Mouse (Mus musculus): Measurements from ENCODE around the gene Nt5c2. TPM values are rescaled to one million over a fixed set of nuclear protein-coding genes. Genes with fewer than 3 reads are reported as not detected.

Gene Nt5c2
- polyA plus RNA-seq, 2 experiments, result 32.9 to 67.1 TPM

DNA sequence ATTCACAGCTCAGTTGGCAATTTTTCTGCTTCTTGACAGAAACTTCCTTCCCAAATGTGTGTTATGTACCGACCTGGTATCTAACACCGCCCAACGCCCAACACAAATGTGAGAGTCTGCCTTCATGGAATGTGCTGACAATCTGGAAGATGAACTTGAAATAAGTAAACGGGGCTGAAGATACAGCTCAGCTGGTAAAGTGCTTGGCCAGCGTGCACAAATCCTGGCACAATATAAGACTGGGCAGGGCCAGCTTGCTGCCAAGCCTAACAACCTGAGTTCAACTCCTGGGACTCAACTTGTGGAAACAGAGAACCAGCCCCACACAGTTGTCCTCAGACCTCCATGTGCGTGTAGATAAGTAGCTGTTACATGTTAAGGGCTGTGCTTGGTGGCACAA lies 48.6 kb downstream of the Nt5c2 start:
- ATAC-seq (ENCODE audit: low FRiP score, low read depth) (no peak), DNase-seq (ENCODE audit: low spot score) (no peak)
- 92% methylated on average over 6 of the region's 6 CpGs for WGBS
- Histone ChIP-seq H3K4me2 (replicated peaks; ENCODE audit: low read depth, low read length, severe bottlenecking) (no peak overlapping the region), H3K36me3 (ENCODE audit: control insufficient read depth, insufficient read depth, low read length) (no peaks in the 10 kb centered on the region), H3K9ac (ENCODE audit: low read depth, low read length, severe bottlenecking) (no peak overlapping the region), H3K4me3 (replicated peaks; ENCODE audit: low read length) (no peak overlapping the region), H3K27ac (replicated peaks; ENCODE audit: low read depth, low read length) (no peak overlapping the region), H3K4me1 (ENCODE audit: control insufficient read depth, insufficient read depth, low read length) (peaks cover 3% of the 10 kb centered on the region; the same call in 1 of the 2 replicates), H3K9me3 (ENCODE audit: control insufficient read depth, low read length) (no peaks in the 10 kb centered on the region), H3K27me3 (ENCODE audit: control insufficient read depth, insufficient read depth, low read length) (no peaks in the 10 kb centered on the region)
- no peak for TF ChIP-seq POLR2A (IDR thresholded peaks at IDR 0.05; ENCODE audit: borderline replicate concordance, extremely low read depth, insufficient read depth, insufficient read length)

DNA sequence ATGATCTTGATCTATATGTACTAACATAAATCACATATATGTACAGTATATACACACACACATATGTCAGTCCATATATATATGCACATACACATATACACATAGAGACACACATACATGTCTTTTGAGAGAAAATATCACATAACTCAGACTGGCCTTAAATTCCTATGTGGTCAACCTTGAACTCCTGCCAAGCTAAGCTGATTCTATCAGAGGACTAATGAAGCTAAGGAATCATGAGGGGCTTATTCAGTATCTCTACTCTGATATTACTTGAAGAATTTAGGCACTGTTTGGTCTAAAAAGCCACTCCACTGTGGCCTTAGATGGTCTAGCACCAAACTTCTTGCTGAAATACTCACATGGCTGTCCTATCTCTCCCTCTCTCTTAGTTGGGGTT lies 49.5 kb downstream of the Nt5c2 start:
- peaks cover 7% of the 10 kb centered on the region for H3K4me1 ChIP-seq (ENCODE audit: control insufficient read depth, insufficient read depth, low read length)
- no peak for DNase-seq (ENCODE audit: low spot score)
- H3K9ac ChIP-seq (ENCODE audit: low read depth, low read length, severe bottlenecking), result no peak overlapping the region
- H3K9me3 ChIP-seq (ENCODE audit: control insufficient read depth, low read length), result no peaks in the 10 kb centered on the region
- no peak overlapping the region for H3K27ac ChIP-seq (replicated peaks; ENCODE audit: low read depth, low read length)
- no peaks in the 10 kb centered on the region for H3K27me3 ChIP-seq (ENCODE audit: control insufficient read depth, insufficient read depth, low read length)
- TF ChIP-seq POLR2A (IDR thresholded peaks at IDR 0.05; ENCODE audit: borderline replicate concordance, extremely low read depth, insufficient read depth, insufficient read length), result no peak
- no peak overlapping the region for H3K4me2 ChIP-seq (replicated peaks; ENCODE audit: low read depth, low read length, severe bottlenecking)
- H3K4me3 ChIP-seq (replicated peaks; ENCODE audit: low read length), result no peak overlapping the region
- no peaks in the 10 kb centered on the region for H3K36me3 ChIP-seq (ENCODE audit: control insufficient read depth, insufficient read depth, low read length)
- no peak for ATAC-seq (ENCODE audit: low FRiP score, low read depth)

GRCm38 (mm10) chr19:46964353-46964752 lies 50.6 kb downstream of the Nt5c2 start:
- Histone ChIP-seq H3K27me3 (ENCODE audit: control insufficient read depth, insufficient read depth, low read length) (no peaks in the 10 kb centered on the region), H3K9me3 (ENCODE audit: control insufficient read depth, low read length) (no peaks in the 10 kb centered on the region), H3K4me2 (replicated peaks; ENCODE audit: low read depth, low read length, severe bottlenecking) (no peak overlapping the region), H3K27ac (replicated peaks; ENCODE audit: low read depth, low read length) (no peak overlapping the region), H3K36me3 (ENCODE audit: control insufficient read depth, insufficient read depth, low read length) (no peaks in the 10 kb centered on the region; the same call in 1 of the 2 replicates), H3K4me3 (replicated peaks; ENCODE audit: low read length) (no peak overlapping the region), H3K9ac (ENCODE audit: low read depth, low read length, severe bottlenecking) (no peak overlapping the region), H3K4me1 (ENCODE audit: control insufficient read depth, insufficient read depth, low read length) (peaks cover 17% of the 10 kb centered on the region)
- no peak for TF ChIP-seq POLR2A (IDR thresholded peaks at IDR 0.05; ENCODE audit: borderline replicate concordance, extremely low read depth, insufficient read depth, insufficient read length)
- WGBS, result 55% methylated on average over 9 of the region's 9 CpGs
- no peak for ATAC-seq (ENCODE audit: low FRiP score, low read depth)
- DNase-seq (ENCODE audit: low spot score), result no peak

DNA sequence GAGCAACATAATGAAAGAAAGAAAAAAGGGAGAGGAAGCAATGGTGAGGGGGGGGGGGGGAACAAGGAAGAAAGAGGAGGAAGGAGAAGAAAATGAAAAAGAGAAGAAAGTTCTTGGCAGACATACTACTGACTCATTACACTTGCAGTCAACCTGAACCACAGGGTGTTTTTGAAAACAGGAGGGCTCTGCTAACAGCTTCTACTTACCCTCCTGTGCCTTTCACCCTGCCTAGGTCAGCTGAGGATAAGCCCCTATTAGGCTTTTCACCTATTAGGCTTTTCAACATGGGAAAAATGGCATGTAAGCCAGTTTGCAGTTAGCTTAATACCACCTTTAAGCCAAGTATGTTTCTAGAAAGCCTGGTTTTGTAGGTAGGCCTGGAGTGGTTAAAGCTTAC lies 51.5 kb downstream of the Nt5c2 start:
- H3K9me3 ChIP-seq (ENCODE audit: control insufficient read depth, low read length), result no peaks in the 10 kb centered on the region
- H3K27me3 ChIP-seq (ENCODE audit: control insufficient read depth, insufficient read depth, low read length), result no peaks in the 10 kb centered on the region
- H3K4me3 ChIP-seq (replicated peaks; ENCODE audit: low read length), result no peak overlapping the region
- no peak overlapping the region for H3K27ac ChIP-seq (replicated peaks; ENCODE audit: low read depth, low read length)
- no peak for ATAC-seq (ENCODE audit: low FRiP score, low read depth)
- H3K36me3 ChIP-seq (ENCODE audit: control insufficient read depth, insufficient read depth, low read length), result no peaks in the 10 kb centered on the region; the same call in 1 of the 2 replicates
- H3K4me2 ChIP-seq (replicated peaks; ENCODE audit: low read depth, low read length, severe bottlenecking), result no peak overlapping the region
- no peak for TF ChIP-seq POLR2A (IDR thresholded peaks at IDR 0.05; ENCODE audit: borderline replicate concordance, extremely low read depth, insufficient read depth, insufficient read length)
- H3K9ac ChIP-seq (ENCODE audit: low read depth, low read length, severe bottlenecking), result no peak overlapping the region
- peaks cover 24% of the 10 kb centered on the region for H3K4me1 ChIP-seq (ENCODE audit: control insufficient read depth, insufficient read depth, low read length)
- DNase-seq (ENCODE audit: low spot score), result no peak

DNA sequence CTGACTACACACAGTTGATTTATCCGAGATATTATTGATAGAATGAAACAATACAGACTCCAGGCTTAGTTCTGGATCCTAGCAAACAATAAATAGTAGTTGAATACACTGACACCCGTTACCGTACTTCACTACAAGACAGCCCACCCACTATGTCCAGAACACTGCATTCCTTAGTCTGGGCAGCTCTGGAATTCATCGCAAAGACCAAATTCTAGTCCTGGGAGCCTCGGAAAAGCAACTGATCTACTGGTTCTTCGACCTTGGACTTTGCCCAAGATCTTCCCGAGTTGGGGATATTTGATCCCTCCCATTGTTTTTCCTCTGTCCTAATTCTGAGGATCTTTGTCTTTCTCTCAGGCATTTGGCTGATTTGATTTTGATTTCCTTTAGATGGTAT lies 52.1 kb downstream of the Nt5c2 start:
- DNase-seq (ENCODE audit: low spot score), result peak; percentile 12

More for the DNA sequence above, 52.1 kb downstream of the Nt5c2 start:
- H3K9me3 ChIP-seq (ENCODE audit: control insufficient read depth, low read length), result no peaks in the 10 kb centered on the region
- peaks cover 24% of the 10 kb centered on the region for H3K4me1 ChIP-seq (ENCODE audit: control insufficient read depth, insufficient read depth, low read length)
- no peak overlapping the region for H3K9ac ChIP-seq (ENCODE audit: low read depth, low read length, severe bottlenecking)
- H3K4me3 ChIP-seq (replicated peaks; ENCODE audit: low read length), result peak overlapping the region; percentile 80
- TF ChIP-seq POLR2A (IDR thresholded peaks at IDR 0.05; ENCODE audit: borderline replicate concordance, extremely low read depth, insufficient read depth, insufficient read length), result no peak
- H3K27ac ChIP-seq (replicated peaks; ENCODE audit: low read depth, low read length), result no peak overlapping the region
- no peaks in the 10 kb centered on the region for H3K27me3 ChIP-seq (ENCODE audit: control insufficient read depth, insufficient read depth, low read length)
- 19% methylated on average over 7 of the region's 7 CpGs for WGBS
- H3K4me2 ChIP-seq (replicated peaks; ENCODE audit: low read depth, low read length, severe bottlenecking), result peak overlapping the region; percentile 74
- no peak for ATAC-seq (ENCODE audit: low FRiP score, low read depth)
- no peaks in the 10 kb centered on the region; the same call in 1 of the 2 replicates for H3K36me3 ChIP-seq (ENCODE audit: control insufficient read depth, insufficient read depth, low read length)

All from limb, embryonic 14.5 days (tissue).